Mouse (Mus musculus): ENCODE data around the gene Apol7e. TPM values are rescaled to one million over a fixed set of nuclear protein-coding genes. Genes with fewer than 3 reads are reported as not detected.

The Apol7e gene
- total RNA-seq, 2 experiments from 2014 or later = not detected

DNA sequence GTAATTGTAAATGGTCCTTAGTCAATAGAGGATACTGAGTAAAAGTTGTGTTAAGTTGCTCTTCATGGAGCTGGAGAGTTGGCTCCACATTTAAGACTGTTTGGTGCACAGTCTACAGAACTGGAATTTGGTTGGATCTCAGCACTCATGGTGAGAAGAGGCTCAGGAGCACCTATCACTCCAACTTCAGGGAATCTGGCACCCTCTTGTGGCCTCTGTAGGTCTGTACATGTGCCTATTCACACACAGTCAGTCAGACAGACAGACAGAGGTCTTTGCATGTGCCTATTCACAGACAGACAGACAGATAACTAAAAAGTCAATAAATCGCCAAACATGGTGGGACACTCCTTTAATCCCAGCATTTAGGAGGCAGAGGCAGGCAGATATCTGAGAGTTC is 51.8 kb downstream of the Apol7e start:
- DNase-seq (ENCODE audit: low spot score in 2 of 2) = no peak
- TF ChIP-seq CTCF (conservative IDR thresholded peaks at IDR 0.05) = peak; percentile 80

DNA sequence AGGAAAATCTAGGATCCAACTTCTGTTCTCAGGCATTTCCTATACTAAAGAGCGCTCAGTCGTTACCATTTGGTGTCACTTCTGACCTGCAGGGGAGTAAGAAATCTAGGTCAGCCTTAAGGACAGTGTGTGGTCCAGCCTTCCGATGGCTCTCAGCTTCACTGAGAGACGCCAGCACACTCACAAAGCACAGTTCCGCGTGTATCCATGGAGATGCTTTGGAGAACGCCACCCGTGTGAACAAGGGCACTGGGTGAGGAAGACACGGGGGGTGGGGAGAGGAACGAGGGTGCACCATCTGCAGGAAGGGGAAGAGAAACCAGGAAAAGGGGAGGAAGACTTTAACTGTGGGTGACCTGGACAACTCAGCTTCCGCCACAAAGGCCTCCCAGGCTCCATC is 53.8 kb downstream of the Apol7e start:
- Histone ChIP-seq H3K4me3 (no peak overlapping the region), H3K27ac (no peak overlapping the region)
- TF ChIP-seq CTCF (conservative IDR thresholded peaks at IDR 0.05) = no peak
- DNase-seq (ENCODE audit: low spot score in 2 of 2) = no peak

More for the DNA sequence above, 51.8 kb downstream of the Apol7e start:
- H3K27ac ChIP-seq = no peak overlapping the region
- H3K4me3 ChIP-seq = no peak overlapping the region

DNA sequence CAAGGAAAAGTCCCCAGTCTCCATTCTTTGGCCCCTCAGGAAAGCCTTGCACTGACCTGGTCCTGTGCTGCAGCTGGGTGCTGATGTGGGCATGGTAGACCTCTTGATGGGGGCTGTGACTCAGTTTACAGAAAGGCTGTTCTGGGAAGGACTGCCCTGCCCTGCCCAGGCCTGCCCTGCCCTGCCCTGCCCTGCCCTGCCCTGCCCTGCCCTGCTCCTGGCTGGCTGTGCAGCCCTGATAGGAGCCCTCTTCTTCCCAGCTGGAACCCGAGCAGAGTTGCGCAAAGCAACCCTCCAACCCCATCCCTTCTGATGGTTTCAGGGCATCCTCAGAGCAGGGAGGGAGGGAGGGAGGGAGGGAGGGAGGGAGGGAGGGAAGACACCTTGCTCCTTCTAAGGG is 56.5 kb downstream of the Apol7e start:
- TF ChIP-seq CTCF (conservative IDR thresholded peaks at IDR 0.05) = no peak
- no peak for DNase-seq (ENCODE audit: low spot score in 2 of 2)
- Histone ChIP-seq H3K27ac (no peak overlapping the region), H3K4me3 (no peak overlapping the region)

DNA sequence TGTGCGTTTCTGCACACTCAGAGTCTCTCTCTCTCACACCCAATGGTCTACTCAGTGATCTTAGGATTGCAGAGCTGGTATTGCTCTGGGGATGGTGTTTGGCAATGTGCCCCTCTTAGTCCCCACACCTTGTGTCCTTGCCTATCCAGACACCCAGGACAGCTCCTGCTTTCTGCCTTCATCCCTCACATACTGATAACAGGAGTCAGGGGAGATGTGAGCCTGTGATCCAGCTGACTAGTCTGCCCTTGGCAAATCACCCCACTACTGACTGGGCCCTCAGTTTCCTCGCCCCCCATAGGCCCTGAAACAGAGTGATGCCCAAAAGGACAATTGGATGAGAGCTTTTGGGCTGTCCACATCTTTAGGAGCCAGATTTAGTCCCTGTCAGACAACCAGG is 57.4 kb downstream of the Apol7e start:
- no peak overlapping the region for H3K27ac ChIP-seq
- peak overlapping the region; percentile 40; the same call in 1 of the 2 replicates for H3K4me3 ChIP-seq
- TF ChIP-seq CTCF (conservative IDR thresholded peaks at IDR 0.05) = no peak
- no peak for DNase-seq (ENCODE audit: low spot score in 2 of 2)

DNA sequence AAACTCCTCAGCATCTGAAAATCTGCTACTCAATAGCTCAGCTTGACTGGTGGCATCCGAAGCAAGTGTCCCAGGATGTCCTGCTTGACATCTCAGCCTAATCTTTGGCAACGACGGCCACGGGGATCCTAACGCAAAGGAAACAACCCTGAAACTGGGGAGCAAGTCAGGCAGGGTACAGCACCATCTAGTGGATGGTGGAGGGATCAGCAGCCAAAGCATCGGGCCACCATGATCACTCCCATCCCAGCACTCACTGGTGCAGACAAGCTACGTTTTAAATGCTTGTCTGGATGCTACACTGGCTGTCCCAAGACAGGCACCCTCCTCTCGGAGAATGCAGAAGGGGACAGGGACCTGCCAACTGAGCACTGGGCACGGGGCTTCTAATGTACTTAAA is 58.2 kb downstream of the Apol7e start, which contains the start of gene Apol8:
Apol8 (minus strand) TSS at position 156 of the 400 bp plus-strand sequence.
- Histone ChIP-seq H3K4me3 (peak within 1 kb of the TSS; percentile 40), H3K27ac (no peak within 1 kb of the TSS)
- TF ChIP-seq CTCF (conservative IDR thresholded peaks at IDR 0.05) = peak; percentile 95
- DNase-seq (ENCODE audit: low spot score in 2 of 2) = peak; percentile 57 to 76

DNA sequence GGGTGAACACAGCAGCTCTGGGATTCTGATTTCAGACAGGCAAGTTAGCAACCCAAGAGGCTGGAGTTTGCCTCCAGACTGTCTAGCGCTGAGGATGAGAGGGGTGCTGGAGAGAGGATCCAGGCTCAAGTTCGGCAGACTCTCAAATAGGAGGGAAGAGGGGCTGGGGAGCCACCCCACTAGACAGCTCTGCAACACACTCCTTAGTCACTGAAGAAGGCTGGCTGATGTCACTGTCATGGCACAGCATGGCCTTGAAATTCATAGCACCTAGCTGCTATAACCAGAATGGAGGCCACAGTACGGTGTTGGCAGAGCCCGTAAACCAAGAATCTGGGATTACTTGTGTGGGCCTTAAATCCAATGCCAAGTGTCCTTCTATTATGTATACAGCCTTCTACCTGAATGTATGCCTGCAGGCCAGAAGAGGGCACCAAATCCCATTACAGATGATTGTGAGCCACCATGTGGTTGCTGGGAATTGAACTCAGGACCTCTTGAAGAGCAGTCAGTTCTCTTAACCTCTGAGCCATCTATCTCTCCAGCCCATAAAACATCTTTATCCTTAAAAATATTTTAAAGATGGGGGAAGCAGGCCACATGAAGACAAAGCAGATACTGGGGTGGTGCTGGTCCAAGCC is 59.0 kb downstream of the Apol7e start:
- no peak overlapping the region for H3K4me3 ChIP-seq
- no peak overlapping the region for H3K27ac ChIP-seq
- TF ChIP-seq CTCF (conservative IDR thresholded peaks at IDR 0.05) = peak; percentile 42
- no peak for DNase-seq (ENCODE audit: low spot score in 2 of 2)

DNA sequence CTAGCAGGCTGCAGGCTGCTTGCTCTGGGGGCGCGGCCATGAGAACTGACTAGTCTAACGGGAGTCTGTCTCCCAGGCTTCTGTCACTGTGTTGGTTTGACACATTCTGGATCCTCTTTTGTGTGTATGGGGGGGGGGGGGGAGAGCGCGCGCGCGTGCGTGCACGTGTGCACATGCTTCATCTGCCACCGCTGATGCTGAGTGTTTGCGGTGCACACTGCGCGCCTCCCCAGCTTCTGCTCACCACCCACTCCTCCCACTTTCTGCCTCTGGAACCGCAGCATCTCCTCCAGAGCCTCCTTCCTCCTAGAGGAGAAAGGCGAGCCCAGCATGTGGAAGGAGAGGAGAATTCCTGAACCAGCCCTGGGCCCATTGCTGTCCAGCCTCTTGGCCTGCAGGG is 61.4 kb downstream of the Apol7e start:
- no peak for DNase-seq (ENCODE audit: low spot score in 2 of 2)
- no peak overlapping the region for H3K4me3 ChIP-seq
- peak overlapping the region; percentile 57; the same call in 1 of the 2 replicates for H3K27ac ChIP-seq
- TF ChIP-seq CTCF (conservative IDR thresholded peaks at IDR 0.05) = no peak

DNA sequence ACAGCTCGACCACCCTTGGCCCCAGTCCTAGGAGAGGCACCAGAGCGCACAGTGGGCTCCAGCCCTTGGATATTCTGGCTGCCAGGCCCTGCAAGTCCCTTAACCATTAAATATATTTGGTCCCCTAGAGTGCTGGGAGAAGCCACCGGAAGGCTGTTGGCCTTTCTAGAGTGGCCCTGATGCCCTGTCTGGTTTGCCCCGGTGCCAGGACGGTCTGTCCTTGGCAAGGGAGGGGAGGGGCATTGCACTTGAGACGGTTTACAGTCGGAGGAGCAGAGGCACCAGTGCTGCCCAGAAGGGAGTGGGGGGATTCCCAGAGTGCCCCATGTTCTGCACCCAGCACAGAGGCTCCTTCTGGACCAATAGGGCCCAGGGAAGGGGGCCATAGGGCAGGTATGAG is 62.4 kb downstream of the Apol7e start:
- Histone ChIP-seq H3K4me3 (no peak overlapping the region), H3K27ac (peak overlapping the region; percentile 57)
- TF ChIP-seq CTCF (conservative IDR thresholded peaks at IDR 0.05) = no peak
- no peak for DNase-seq (ENCODE audit: low spot score in 2 of 2)

DNA sequence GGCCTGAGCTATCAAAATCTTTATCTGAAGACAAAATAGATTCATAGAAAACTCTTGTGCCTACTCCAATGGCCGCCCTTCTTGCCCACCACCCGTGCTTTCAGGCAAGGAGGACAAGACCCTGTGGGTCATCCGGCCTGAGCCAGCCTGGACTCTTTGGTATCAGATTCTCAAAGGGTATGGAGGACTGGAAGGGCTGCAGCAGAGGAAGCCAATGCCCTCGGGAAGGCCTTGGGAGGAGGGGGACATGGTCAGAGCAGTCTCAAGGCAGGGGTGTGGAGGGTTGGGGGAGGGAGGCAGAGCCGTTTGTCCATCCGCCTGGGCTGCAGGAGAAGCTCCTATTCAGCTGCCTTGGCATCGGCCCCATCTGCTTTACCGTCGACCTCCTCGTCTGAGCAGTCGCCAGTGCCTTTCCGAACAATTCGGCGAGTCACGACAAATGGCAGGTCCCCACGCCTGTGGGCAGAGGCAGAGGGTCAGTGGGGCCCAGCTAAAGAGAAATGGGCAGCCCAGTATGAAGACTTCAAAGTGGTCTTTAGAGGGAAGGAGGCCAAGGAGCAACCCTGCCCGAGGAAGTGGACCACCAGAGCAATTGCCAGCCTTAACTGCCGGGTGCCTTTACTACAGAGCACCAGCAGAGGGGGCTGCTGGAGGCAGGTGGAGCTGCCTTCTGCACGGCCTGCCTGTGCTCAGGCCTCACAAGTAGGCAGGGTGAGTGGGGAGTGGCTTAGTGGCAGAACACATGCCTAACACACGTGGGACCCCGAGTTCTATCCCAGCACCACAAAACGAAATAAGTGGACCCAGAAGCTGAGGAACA is 63.1 kb downstream of the Apol7e start:
- Histone ChIP-seq H3K4me3 (no peak overlapping the region), H3K27ac (peak overlapping the region; percentile 28; the same call in 1 of the 2 replicates)
- peak; percentile 88 for TF ChIP-seq CTCF (conservative IDR thresholded peaks at IDR 0.05)
- DNase-seq (ENCODE audit: low spot score in 2 of 2) = peak; percentile 26 to 65

DNA sequence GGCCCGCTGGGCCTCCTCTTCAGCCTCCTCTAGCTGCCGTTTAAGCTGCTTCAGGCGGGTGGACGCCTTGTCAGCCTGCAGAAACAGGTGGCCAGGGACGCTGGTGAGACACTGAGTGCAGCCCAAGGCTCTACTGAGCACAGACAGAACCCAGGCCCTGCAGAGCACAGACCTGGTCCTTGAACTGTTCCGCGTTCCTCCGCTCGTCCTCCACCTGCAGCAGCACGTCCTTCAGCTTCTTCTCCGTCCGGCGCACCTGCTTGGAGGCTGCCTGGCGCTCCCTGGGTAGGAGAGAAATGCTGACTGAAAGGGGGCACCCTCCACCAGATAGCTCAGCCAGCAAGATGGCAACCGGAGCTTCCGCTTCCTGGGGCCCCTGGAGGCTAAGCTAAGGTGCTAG is 64.4 kb downstream of the Apol7e start:
- Histone ChIP-seq H3K4me3 (no peak overlapping the region), H3K27ac (peak overlapping the region; percentile 48; the same call in 1 of the 2 replicates)
- no peak for TF ChIP-seq CTCF (conservative IDR thresholded peaks at IDR 0.05)
- DNase-seq (ENCODE audit: low spot score in 2 of 2) = no peak

DNA sequence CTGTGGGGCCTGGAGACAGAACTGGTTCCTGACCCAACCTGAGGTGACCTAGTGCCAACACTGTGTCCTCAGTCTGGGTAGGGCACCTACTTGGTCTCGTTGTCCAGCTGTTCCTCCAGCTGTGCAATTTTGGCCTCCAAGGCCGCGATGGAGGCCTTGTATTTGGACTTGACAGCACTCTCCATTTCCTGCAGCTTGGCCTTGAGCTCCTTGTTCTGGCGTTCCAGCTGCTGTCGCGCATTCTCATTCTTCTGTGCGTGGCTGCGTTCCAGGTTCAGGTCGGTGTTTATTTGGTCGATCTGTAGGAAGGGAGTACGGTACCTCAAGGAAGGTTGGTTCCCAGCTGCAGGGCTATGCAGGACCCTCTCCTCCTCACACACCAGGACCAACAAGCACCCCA is 65.0 kb downstream of the Apol7e start:
- TF ChIP-seq CTCF (conservative IDR thresholded peaks at IDR 0.05) = no peak
- peak overlapping the region; percentile 48; the same call in 1 of the 2 replicates for H3K27ac ChIP-seq

DNA sequence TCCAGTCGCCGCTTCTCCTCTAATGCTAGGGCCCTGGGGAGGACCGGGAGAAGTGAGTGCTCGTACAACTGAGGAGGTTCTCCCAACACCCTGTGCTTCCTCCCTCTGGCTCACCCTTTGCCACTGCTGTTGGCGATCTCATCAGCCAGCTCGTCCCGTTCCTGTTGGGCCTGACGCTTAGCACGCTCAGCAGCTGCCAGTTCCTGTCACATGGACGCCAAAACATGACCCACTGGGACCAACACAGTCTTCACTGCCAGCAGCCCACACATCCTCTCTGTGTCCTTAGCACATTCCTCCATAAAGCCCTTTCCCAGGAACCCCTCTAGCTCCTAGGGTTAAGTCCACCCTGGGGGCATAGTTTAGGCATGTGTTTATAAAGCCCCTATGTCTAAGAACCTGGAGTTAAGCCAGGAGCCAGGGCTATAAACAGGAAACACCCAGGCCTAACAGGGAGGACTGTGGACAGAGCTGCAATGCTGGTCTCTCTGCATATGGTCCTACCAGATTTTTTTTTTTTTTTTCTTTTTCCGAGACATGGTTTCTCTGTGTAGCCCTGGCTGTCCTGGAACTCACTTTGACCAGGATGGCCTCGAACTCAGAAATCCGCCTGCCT is 65.8 kb downstream of the Apol7e start:
- no peak for DNase-seq (ENCODE audit: low spot score in 2 of 2)
- no peak for TF ChIP-seq CTCF (conservative IDR thresholded peaks at IDR 0.05)
- Histone ChIP-seq H3K4me3 (no peak overlapping the region), H3K27ac (peak overlapping the region; percentile 48; the same call in 1 of the 2 replicates)

More for the DNA sequence above, 65.0 kb downstream of the Apol7e start:
- H3K4me3 ChIP-seq = no peak overlapping the region
- no peak for DNase-seq (ENCODE audit: low spot score in 2 of 2)

DNA sequence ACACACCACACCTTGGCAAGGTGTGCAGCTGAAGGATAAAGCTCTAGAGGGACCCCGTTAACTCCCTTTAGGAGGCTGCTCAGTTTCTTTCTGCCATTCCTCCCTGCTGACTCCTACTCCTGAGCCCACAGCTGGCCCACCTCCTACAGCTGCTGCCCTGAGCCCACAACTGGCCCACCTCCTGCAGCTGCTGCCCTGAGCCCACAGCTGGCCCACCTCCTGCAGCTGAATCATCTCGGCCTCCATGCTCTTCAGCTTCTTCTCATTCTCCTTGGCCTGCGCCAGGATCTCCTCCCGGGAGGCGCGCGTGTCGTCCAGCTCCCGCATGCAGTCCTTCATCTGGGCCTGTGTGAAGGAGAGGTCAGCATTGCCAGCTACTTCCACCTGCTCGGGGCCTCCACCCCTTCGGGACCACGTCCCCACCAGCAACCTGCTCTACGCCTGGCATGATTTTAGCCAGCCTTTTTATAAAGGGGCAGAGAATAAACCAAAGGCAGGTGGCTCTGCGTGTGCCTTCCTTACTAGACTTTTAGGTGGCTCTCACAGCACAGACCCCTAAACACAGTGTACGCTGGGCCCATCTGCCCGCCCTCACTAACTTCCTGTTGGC is 66.9 kb downstream of the Apol7e start:
- H3K27ac ChIP-seq = 0 out of 2 replicates have a peak overlapping the region, but pooled peaks have one; percentile 48
- no peak overlapping the region for H3K4me3 ChIP-seq
- no peak for TF ChIP-seq CTCF (conservative IDR thresholded peaks at IDR 0.05)
- DNase-seq (ENCODE audit: low spot score in 2 of 2) = no peak
